Mouse (Mus musculus): ENCODE measurements around the gene Ptger3. TPM values are rescaled to one million over a fixed set of nuclear protein-coding genes. Genes with fewer than 3 reads are reported as not detected.
A peak's percentile ranks its signal among the peaks of the same experiment; 100 is the strongest.

Gene Ptger3
- polyA plus RNA-seq, 1 experiment from 2014 or later, result 2.7 TPM

DNA sequence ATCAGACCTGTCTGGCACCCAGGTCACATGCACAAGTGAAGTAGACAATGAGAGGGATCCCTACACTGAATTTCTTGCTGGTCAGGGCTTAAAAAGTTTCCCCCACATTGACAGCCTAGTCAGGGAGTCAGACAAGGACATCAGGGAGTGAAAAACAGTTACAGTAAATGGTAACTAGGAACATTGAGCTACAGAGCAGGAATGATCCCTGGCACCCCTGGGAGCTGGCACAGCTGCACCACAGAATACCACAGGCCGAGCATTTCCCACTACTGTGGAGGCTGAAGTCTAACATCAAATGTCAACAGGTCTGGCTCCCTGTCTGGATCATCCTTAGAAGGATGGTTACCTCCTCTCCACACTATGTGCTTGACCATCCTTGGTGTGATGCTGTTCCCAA, 98.8 kb downstream of the Ptger3 start:
- H3K9me3 ChIP-seq, result no peaks in the 10 kb centered on the region
- no peak overlapping the region for H3K27ac ChIP-seq (replicated peaks)
- H3K4me2 ChIP-seq (replicated peaks), result no peak overlapping the region
- no peak overlapping the region for H3K9ac ChIP-seq (replicated peaks)
- H3K27me3 ChIP-seq, result no peaks in the 10 kb centered on the region
- H3K36me3 ChIP-seq, result no peaks in the 10 kb centered on the region
- H3K4me3 ChIP-seq, result no peak overlapping the region
- WGBS, result 72% methylated on average over 1 of the region's 1 CpGs
- ATAC-seq (ENCODE audit: low FRiP score, low read depth), result no peak
- H3K4me1 ChIP-seq, result no peaks in the 10 kb centered on the region

DNA sequence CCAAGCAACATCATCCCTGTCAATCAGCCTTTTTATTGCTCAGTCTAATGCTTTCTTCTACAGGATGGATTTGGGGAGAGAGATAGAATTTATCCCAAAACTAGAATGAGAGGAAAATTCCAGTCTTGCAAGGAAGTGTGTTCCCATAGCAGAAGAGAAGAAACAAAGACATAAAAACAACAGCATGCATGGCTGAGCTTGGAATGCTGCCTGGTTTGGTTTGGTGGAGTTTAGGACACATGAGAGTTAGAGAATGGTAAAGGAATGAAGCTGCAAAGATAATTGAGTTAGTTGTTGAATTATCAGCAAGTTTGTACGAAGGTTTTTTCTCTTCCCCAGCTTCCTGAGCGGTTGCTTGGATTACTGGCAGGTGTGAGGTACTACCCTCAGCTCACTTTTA, 99.5 kb downstream of the Ptger3 start:
- Histone ChIP-seq H3K4me2 (replicated peaks) (no peak overlapping the region), H3K27me3 (no peaks in the 10 kb centered on the region), H3K4me3 (no peak overlapping the region), H3K27ac (replicated peaks) (no peak overlapping the region), H3K9me3 (no peaks in the 10 kb centered on the region), H3K4me1 (no peaks in the 10 kb centered on the region), H3K36me3 (no peaks in the 10 kb centered on the region), H3K9ac (replicated peaks) (no peak overlapping the region)
- no peak for ATAC-seq (ENCODE audit: low FRiP score, low read depth)
- WGBS, result 68% methylated on average over 2 of the region's 2 CpGs

DNA sequence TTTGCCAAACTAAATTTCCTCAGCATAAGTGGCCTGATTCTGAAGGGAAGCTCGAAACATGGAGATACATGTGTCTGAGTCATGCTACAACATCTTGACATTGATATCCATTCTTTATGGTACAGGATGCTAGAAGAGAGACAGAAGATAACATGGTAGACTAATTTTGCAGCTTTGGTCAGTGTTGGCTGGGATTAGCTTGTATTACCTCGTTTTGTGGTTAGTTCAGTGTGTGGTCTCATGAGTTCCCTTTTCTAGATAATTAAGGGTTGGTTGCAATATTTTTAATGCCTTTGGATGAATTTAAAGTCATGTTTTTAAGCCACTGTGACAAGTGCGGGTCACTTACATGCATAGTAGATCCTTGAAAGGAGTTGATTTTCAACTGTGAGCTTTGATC, 119.4 kb downstream of the Ptger3 start:
- Histone ChIP-seq H3K9ac (replicated peaks) (no peak overlapping the region), H3K4me1 (no peaks in the 10 kb centered on the region), H3K4me2 (replicated peaks) (no peak overlapping the region), H3K36me3 (no peaks in the 10 kb centered on the region), H3K4me3 (no peak overlapping the region), H3K27ac (replicated peaks) (no peak overlapping the region), H3K27me3 (no peaks in the 10 kb centered on the region), H3K9me3 (no peaks in the 10 kb centered on the region)
- 84% methylated on average over 3 of the region's 3 CpGs for WGBS
- no peak for ATAC-seq (ENCODE audit: low FRiP score, low read depth)

DNA sequence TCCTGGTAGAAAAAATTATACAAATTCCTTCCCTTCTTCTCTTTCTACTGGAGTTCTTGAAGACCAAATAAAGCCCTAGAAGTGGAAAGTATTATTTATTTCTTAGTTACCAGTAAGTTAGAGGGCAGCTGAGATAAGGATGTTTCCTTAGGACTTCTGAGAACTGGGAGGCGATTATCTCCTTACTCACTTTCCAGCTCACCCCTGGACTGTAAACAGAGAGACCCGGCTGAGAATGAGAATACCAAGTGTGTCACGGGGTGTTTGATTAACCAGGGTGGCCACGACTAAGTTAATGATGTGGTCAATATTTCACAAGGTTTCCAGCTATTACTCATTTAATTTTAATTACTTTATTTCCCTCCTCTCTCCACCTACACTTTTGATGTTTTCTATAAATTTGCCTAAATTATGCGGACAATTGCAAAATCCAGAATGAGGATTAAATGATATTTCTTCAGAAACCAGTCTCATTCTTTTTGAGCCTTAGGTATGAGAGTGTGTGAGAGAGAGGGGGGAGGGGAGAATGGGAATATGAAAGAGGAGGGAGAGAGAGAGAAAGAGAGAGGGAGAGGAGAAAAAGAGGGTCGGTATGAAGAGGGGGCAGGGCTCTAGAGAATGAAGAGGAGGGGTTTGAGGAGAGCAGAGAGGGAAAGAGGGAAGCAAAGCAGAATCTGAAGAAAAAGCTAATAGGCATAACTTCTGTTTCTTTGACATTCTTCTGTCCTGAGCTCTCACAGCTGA, 121.9 kb downstream of the Ptger3 start:
- H3K27ac ChIP-seq (replicated peaks), result no peak overlapping the region
- H3K4me2 ChIP-seq (replicated peaks), result no peak overlapping the region
- no peak overlapping the region for H3K9ac ChIP-seq (replicated peaks)
- H3K27me3 ChIP-seq, result no peaks in the 10 kb centered on the region
- no peak for ATAC-seq (ENCODE audit: low FRiP score, low read depth)
- no peaks in the 10 kb centered on the region for H3K9me3 ChIP-seq
- H3K4me1 ChIP-seq, result no peaks in the 10 kb centered on the region
- no peaks in the 10 kb centered on the region for H3K36me3 ChIP-seq
- 71% methylated on average over 6 of the region's 6 CpGs for WGBS
- H3K4me3 ChIP-seq, result no peak overlapping the region

MicroRNA genes within 50 kb of the gene (microRNA counts, 519-probe panel; counts per million panel counts)
- microRNA mmu-miR-186, result not detected

Small RNA genes lying within 50 kb of the gene (microRNA-seq; reads per million reads assigned to microRNA genes)
- gene Mir186, result 704 reads per million, percentile 74 among the genes with 10 or more reads in this experiment

Other genes starting within 250 kb of the Ptger3 start
- 129 and 135 TPM in 2 replicates for gene Zranb2, start 32.7 kb upstream of the Ptger3 start, polyA plus RNA-seq (2016; fragmentation: Nextera tagmentation; extraction: Ambion mirVana)